Mouse (Mus musculus) bone marrow, adult 2 months (tissue): Measurements from ENCODE around the gene Ncor1.

ENCODE experiments used
- CTCF ChIP-seq: fragments of 200-500 bp; IDR thresholded peaks from 2 replicates; pipeline ENCODE4 v1.5.1; 2011; ENCODE audit warnings: low read length, control low read depth; ENCODE audit not compliant: control insufficient read depth, insufficient read depth
- POLR2A ChIP-seq: fragments of 200-500 bp; IDR thresholded peaks from 2 replicates; pipeline ENCODE4 v1.6.1; 2011; ENCODE audit warnings: low read depth, mild to moderate bottlenecking, control low read depth, low read length, borderline replicate concordance; ENCODE audit not compliant: control insufficient read depth

DNA sequence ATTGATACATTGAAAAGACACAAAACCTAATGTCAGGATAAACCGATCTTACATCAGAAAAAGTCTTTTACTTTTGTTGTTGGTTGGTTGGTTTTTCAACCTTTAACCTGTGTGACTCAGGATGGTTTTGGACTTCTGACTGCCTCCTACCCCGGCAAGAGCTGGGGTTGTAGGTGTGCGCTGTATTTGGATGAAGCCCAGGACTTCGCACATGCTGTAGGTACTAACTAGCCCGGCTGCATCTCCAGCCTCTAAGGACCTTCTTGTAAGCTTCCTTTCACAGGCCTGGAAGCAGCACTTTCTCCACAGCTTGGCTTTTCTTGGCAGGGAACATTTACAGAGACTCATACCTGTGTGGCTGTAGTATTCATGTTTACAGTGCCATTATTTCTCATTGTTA, 15.2 kb upstream of the Ncor1 start:
- no peak for TF ChIP-seq POLR2A
- TF ChIP-seq CTCF = no peak
